Mouse (Mus musculus) layer of hippocampus, adult 8-10 months (tissue): Measurements from ENCODE around the gene Bbip1. TPM values are rescaled to one million over a fixed set of nuclear protein-coding genes. Genes with fewer than 3 reads are reported as not detected.

Source experiments
- DNase-seq, 2 experiments: peaks; one replicate each; pipeline ENCODE4 v3.0.0; 2022; ENCODE audit warnings: low spot score in 2 of 2
- total RNA-seq, 4 experiments: library from RNA; stranded (reverse); gene quantifications; 2 replicates each; pipeline ENCODE4 v1.2.4; 2022

The Bbip1 gene
- total RNA-seq, 4 experiments from 2014 or later, result 46.0 to 51.1 (median 49.1) TPM

DNA sequence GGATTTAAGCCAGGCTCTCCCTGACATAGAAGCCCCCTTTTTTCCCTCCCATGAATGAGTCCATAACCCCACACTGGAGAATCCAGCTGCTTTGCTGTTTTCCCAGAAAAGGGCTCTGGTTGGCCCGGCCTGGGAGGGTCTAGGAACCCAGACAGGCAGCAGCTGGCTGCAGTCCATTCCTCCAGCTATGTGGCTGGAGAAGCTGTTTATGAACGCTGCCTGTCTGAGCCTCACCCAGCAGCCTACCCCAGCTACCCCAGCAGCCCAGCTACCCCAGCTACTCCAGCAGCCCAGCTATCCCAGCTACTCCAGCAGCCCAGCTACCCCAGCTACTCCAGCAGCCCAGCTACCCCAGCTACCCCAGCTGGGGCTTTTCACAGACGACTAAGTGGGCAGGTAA lies 52.4 kb downstream of the Bbip1 start, which contains the start of gene Pdcd4:
TSS of gene Pdcd4 (plus strand) at position 171 of the 400 bp plus-strand sequence.
- no peak for DNase-seq

DNA sequence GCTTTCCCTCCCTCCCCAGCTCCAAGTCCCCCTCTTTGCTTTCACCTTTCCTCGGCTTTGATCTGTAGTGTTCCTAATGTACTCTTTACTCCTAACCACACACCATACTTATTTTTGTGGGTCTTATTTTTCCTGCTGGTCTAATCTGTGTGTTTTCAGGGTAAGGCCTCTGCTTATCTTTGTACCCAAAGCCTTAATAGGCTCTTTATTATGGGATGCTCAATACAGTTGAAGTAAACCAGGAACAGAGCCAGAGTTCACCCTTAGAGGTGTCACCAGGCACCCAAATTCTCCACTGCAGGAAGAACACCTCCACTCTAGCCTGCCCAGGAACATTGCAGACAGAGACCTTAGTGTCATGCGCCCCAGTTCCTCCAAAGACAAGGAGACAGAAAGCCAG lies 52.9 kb downstream of the Bbip1 start:
- DNase-seq, result no peak

DNA sequence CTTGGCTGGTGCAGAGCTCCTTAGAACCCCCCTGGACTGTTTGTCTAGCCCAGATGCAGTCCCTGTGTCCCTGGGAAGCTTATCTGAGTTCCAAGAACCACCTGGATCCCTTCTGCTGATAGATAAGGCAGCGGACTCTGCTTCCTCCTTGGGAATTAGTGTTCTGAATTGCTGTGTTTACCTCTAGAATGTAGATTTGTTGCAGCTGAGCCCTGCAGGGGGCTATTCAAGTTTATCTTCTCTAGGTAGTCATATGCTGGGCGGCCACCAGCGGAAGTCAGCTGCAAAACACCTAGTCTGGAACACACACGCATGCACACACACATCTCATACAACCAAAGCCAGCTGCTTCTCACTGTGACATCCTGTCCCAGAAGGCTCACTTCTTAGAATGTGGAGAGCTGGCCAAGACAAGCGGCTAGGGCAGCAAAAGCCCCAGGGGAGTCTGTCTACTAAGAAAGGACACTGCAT lies 53.6 kb downstream of the Bbip1 start:
- DNase-seq, result no peak

DNA sequence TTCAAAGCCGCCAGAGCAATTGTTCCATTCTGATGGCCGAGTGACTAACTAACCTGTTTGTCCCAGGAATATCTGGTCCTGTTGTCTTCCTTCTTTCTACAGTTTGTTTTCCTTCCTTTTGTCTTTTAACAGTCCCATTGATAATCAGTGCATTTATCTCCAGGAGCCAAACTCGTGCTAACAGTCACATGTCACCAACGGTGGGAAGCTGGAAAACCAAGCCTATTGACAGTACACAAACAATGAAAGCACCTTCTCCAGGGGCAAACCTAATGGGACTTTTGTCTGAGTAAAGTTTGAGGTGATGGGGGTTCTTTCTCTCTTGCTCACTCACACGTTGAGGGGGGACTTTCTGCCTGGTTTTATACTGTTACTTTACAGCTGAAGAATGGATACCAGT lies 54.2 kb downstream of the Bbip1 start:
- DNase-seq, result no peak

DNA sequence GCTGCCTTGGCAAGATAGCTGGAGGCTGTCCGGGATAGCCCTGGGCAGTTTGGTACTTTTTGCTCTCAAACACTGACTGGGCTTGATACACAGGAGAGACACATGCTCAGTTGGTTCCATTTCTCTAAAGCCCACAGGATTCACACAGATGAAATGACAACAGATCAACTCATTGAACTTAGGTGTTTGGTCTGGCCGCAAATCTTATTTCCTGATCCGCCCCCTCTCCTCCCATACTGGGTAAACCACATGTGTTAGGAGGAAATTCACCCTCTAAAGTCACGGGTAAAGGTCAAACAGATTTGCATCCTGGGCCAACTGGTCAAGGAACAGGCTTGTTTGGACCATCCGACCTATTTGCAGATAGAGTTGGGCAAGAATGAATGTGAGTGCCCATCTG lies 54.9 kb downstream of the Bbip1 start:
- no peak for DNase-seq

DNA sequence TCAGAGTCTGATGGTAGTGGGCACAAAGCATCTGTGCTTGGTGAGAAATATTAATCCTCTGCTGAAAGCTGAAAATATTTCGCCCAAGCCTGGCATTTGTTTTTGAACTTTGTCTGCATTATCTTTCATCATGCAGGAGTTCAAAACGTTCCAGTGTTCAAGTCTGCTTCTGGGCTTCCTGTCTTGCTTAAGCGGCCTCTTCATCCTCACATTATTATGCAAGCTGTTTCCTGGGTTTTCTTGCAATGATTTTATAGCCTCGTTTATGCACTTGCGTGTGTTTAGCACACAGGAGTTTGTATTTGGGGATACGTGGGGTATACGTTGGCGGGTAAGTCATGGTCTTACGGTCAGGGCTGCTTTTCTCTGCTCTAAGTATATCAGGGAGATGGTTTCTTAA lies 56.1 kb downstream of the Bbip1 start:
- no peak for DNase-seq

DNA sequence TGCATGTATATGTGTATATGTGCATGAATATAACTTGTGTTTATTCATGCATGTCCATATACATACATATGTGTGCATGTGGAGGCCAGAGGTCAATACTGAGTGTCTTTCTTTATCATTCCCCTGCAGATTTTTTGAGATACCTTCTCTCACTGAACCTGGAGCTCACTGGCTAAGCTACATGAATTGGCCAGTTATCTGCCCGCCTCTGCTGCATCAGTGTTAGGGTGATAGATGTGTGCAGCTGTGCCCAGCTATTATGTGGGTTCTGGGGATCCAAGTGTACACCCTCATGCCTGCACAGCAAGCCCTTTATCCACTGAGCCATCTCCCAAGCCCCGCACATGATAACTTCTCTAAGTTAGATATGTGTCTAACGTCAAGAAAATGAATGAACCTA lies 56.6 kb downstream of the Bbip1 start:
- DNase-seq, result no peak

DNA sequence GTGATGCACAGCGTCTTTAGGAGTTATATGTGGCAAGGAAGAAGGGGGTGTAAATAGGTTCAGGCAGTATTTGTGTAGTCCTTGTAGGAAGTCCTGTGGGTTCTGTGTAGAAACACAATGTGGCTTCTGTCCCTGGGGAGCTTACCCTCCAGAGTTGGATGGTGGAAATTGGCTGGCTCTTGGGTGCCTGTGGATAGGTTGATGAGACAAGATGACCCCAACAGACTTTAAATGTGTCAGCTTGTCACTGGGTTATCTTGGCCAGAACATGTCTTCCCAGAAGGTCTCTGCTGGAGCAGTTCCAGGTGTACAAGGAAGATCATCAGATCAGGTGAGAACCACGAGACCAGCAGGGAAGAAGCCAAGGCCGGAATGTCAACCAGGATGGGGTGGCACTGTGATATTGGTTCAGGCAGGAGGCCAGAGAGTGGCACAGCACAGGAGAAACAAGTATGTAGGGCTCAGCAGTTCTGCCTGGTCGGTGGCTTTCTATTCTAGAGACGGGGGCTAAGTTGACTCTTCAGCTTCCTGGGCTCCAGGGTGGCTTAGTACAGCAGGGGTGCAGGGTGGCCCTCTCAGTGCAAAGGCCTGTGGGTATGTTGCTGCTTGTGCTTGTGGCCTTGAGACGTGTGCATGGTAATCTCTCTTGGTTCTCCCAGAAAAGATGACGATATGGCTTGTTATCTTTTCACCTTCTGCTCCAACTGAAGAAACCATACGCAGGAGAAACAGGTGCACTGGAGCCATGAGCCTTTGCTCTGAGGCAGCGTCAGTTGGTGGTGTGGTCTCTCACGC lies 57.7 kb downstream of the Bbip1 start:
- no peak for DNase-seq

DNA sequence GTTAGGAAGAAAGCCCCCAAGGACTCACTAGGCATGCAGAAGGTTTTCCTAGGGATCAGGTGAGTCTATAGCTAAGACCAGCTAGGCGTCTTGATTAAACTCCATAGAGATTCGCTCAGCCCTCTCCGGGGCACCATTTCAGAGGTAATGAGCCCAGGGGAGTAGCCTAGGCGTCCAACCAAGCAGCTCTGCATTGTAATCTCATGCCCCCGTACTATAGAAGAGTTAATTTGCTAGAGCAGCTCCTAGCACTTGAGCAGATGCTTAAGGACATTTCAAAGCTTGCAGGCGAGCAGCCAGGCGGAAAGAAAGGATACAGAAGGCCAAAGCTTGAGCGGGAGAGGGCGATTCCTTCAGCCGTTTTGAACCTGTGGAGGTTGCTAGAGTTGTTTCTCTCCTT lies 59.0 kb downstream of the Bbip1 start:
- no peak for DNase-seq

DNA sequence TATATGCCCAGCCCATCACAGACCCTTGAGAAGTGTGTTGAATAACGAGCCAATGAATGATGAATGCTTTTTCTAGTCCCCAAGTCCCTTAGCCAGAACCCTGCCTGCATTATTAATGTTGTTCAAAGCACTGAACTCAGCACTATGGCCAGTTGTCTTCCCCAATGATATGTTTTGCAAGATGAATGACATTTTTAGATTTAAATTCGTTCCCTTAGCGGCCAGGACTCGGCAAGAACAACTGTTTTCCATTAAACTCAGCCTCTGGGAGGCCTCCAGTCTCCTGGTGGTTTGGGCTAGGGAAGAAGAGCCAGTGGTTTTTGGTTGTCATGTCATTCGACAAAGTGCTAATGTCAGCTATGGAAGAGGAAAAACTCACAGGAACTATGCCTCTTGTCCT lies 62.6 kb downstream of the Bbip1 start:
- no peak for DNase-seq

DNA sequence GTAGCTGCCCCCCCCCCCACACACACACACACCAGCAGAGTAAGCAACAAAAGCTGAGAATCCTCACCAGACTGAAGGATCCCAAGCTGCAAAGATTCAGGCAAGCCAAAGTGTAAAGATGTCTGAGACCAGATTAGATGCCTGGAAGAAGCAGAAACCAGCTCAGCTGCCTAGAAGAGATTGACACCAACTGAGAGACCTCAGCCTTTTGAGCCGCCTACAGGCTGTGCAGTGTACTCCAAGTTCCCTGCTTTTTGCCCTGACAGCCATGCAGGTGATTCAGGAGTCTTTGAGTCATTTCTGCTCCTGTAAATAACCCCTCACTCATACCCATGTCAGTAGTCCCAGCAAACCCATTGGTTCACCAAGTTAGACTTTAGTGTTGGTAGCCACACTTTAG lies 64.0 kb downstream of the Bbip1 start:
- no peak for DNase-seq

Other genes with a start within 250 kb of the Bbip1 start
- gene Pdcd4, start 52.4 kb downstream of the Bbip1 start, total RNA-seq, result 100 to 1,000 TPM; 101 to 108 (median 106) TPM
- 10 to 100 TPM; 46.4 to 55.0 (median 50.5) TPM for gene Shoc2, start 321 bp downstream of the Bbip1 start, total RNA-seq
- gene Adra2a, start 99.5 kb upstream of the Bbip1 start, total RNA-seq, result 10 to 100 TPM; 10.8 to 13.9 (median 13.1) TPM